Mouse (Mus musculus): Measurements from ENCODE around the gene Ppp5c. TPM values are rescaled to one million over a fixed set of nuclear protein-coding genes. Genes with fewer than 3 reads are reported as not detected.
A peak's percentile ranks its signal among the peaks of the same experiment; 100 is the strongest.

Gene Ppp5c
- polyA plus RNA-seq, 1 experiment from 2014 or later = 124 TPM

DNA sequence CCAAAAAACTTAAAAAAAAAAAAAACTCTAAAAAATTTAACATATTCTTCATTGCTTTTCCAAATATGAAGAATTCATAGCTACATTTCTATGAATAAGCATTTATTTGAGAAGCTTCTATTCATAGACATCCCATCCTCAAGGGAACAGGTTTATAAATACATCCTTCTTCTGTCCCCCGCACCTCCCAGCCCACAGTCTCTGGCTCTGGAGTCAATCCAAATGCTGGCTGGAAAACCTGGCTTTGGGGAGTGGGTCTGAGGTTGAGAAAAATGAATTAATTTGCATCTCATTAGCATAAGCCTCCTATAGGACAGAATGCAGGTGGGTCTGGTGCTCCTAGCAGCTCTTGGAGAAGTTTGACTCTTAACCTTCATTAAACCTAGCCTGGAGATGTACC lies 18.0 kb upstream of the Ppp5c start:
- peaks cover 76% of the 10 kb centered on the region for H3K36me3 ChIP-seq
- no peaks in the 10 kb centered on the region for H3K9me3 ChIP-seq
- H3K27ac ChIP-seq = no peak overlapping the region
- no peaks in the 10 kb centered on the region for H3K27me3 ChIP-seq (ENCODE audit: insufficient read depth, poor library complexity, severe bottlenecking)
- H3K4me1 ChIP-seq = peaks cover 5% of the 10 kb centered on the region; the same call in 1 of the 2 replicates
- WGBS = 89% methylated on average over 1 of the region's 1 CpGs
- no peak for DNase-seq (ENCODE audit: low spot score)
- H3K4me3 ChIP-seq = no peak overlapping the region

DNA sequence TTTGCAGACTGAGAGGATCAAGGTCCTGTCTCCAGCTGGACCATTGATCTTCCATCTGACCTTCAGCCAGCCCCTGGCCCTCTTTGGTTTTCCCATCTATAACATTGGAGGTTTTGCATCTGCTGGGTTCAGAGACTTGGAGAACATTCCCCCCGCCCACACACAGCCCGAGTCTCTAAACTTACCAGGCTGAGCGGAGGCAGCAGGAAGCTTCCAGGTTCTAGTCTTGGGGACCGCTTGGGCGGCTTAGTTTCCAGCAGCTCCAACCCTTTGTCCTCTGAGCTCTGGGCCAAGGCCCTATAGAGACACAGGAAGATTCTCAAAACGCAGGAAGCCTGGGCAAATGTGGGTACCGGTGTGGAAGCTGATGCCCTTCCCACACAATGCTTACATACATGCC lies 11.6 kb upstream of the Ppp5c start:
- no peaks in the 10 kb centered on the region for H3K9me3 ChIP-seq

DNA sequence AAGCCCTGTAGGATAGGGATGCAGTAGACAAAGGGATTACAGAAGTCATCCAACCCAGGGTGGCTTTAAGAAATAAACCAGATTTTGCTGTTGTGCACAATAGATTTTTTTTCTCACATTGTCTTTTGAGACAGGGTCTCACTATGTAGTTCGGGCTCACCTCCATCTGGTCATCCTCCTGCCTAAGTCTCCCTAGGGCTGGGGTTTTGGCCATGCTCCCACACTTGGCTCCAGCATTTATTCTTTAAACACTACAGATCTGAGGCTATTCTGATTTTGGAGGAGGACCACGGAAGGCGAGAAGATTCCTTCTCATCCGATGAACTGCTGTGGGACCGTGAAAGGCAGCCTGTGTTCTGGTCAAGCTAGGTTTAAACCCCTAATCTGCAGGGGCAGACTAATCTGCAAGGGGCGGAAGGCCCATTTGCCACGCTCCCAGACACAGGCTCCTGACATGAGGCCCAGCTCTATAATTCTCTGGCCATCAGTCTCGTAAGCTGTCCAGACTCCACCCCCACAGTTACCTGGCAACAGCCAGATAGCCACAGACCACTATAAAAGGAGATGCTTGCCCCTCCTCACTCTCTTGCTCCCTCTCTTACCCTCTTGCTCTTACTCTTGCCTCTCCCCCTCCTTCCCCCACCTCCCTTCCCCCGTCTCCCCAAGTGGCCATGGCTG lies 10.4 kb upstream of the Ppp5c start:
- H3K27ac ChIP-seq = no peak overlapping the region
- 65% methylated on average over 9 of the region's 9 CpGs for WGBS
- peaks cover 95% of the 10 kb centered on the region for H3K36me3 ChIP-seq
- H3K9me3 ChIP-seq = no peaks in the 10 kb centered on the region
- peaks cover 10% of the 10 kb centered on the region for H3K4me1 ChIP-seq
- no peak for DNase-seq (ENCODE audit: low spot score)
- no peak overlapping the region for H3K4me3 ChIP-seq
- H3K27me3 ChIP-seq (ENCODE audit: insufficient read depth, poor library complexity, severe bottlenecking) = no peaks in the 10 kb centered on the region

More for the DNA sequence above, 11.6 kb upstream of the Ppp5c start:
- WGBS = 93% methylated on average over 7 of the region's 7 CpGs
- Histone ChIP-seq H3K27ac (no peak overlapping the region), H3K27me3 (ENCODE audit: insufficient read depth, poor library complexity, severe bottlenecking) (no peaks in the 10 kb centered on the region), H3K36me3 (peaks cover 95% of the 10 kb centered on the region), H3K4me1 (peaks cover 10% of the 10 kb centered on the region), H3K4me3 (no peak overlapping the region)
- DNase-seq (ENCODE audit: low spot score) = no peak

DNA sequence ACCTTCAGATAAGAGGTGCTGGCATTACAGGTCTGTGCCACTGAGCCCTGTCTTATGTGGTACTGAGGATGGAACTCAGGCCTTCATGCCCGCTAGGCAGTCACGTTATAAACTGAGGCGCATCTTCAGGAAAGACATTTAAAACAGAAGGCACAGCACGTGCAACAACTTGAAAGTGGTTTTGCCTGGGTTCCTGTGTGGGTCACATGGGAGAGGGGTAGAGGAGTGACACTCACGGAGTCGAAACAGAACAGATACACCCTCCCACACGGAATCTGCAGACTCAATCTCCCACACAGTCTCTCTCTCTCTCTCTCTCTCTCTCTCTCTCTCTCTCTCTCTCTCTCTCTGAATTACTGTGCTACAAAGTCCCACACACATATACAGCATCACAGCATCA lies 2.5 kb upstream of the Ppp5c start:
- Histone ChIP-seq H3K27me3 (ENCODE audit: insufficient read depth, poor library complexity, severe bottlenecking) (no peaks in the 10 kb centered on the region), H3K27ac (no peak overlapping the region), H3K9me3 (no peaks in the 10 kb centered on the region), H3K4me3 (no peak overlapping the region), H3K4me1 (peaks cover 19% of the 10 kb centered on the region), H3K36me3 (peaks cover 33% of the 10 kb centered on the region)
- WGBS = 73% methylated on average over 7 of the region's 7 CpGs
- no peak for DNase-seq (ENCODE audit: low spot score)

DNA sequence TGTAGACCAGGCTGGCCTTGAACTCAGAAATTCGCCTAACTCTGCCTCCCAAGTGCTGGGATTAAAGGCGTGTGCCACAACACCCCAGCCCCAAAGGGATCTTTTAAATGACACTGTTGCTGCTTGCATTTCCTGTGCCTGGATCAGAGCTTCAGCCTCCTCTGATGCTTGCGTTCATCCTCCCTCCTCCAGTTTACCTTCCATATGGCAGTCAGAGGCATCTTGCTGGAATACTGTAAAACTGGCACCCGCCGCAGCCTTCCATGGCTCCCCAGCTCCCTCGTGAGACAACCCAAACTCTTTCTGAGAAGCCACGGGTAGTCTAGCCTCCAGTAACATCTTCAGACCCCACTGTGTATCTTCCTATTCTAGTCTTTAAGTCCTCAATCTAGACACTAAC lies 1.2 kb upstream of the Ppp5c start:
- DNase-seq (ENCODE audit: low spot score) = no peak
- Histone ChIP-seq H3K4me1 (peaks cover 32% of the 10 kb centered on the region), H3K27me3 (ENCODE audit: insufficient read depth, poor library complexity, severe bottlenecking) (no peaks in the 10 kb centered on the region), H3K27ac (no peak overlapping the region), H3K4me3 (no peak overlapping the region), H3K9me3 (no peaks in the 10 kb centered on the region), H3K36me3 (peaks cover 33% of the 10 kb centered on the region; the same call in 1 of the 2 replicates)
- WGBS = 75% methylated on average over 7 of the region's 7 CpGs

DNA sequence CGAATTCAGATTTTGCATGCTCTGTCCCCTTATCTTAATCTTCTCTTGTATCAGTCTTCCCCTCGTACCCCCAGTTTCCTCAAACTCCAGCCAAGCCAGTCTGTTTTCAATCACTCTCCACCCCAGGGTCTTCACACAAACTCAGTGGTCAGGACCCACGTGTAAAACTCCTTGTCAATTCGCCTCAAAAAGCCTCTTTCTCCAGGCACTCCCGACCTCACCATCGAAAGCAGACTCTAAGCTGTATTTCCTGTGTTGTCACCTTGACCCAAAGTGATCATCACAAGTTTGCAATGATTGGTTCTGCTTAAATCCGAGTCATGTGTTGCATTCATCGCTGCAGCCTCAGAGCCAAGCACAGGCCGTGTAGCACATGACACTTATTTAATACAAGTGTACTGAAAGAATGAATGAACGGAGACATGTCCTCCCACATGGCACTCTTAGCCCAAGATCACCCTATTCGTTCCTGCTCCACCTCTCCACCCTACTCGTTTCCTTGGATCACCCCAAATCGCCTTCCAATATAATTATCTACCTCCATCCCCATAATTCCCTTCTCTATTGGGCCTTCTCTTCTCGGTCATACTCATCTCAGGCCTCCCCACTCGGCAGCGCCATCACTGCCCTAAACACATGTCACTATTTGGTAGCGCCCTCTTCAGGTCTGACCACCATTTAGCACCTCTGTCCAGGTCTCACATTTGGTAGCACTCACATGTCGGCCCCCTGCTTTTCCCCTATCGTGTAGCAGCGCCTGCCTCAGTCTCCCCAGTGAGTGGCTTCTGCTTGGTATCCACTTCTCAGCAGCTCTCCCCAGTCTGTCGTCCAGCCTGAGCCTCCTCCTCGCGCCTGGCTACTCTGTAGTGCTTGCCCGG lies 775 bp downstream of the Ppp5c start:
- no peak for DNase-seq (ENCODE audit: low spot score)
- no peaks in the 10 kb centered on the region for H3K27me3 ChIP-seq (ENCODE audit: insufficient read depth, poor library complexity, severe bottlenecking)

DNA sequence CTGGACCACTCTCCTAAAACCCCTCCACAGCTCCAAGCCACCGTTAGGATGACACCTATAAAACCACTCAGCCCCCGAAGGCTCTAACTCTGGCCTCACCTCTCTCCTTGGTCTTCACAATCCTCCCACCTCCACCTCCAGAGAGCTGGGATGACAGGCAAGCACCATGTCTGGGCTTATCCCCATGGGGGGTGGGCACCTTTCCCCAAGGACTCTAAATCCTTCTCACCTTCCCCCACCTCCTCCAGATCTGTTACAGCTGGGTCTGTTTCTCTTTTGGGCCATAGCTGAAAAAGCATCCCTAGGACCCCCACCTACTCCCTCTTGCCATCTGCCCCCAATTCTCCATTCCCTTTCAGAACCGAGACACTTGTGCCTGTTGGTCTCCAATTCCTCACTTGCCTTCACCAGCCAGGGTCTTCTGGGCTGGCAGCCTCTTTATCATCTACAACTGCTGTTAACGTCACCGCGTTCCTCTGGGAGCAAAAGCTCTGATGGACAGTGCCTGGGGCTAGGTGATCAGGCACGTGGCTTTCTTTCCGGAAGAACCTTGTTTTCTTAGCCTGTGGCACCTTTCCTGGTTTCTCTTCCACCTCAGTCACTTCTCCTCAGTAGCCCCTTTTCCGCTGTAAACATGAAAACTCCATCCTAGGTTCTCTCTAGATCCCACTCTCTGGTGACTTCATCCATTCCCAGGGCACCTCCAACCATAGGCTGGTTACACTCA lies 1.7 kb downstream of the Ppp5c start:
- Histone ChIP-seq H3K4me3 (peak overlapping the region; percentile 82), H3K36me3 (peaks cover 39% of the 10 kb centered on the region), H3K27ac (peak overlapping the region; percentile 13; the same call in 1 of the 2 replicates), H3K4me1 (peaks cover 53% of the 10 kb centered on the region), H3K9me3 (no peaks in the 10 kb centered on the region), H3K27me3 (ENCODE audit: insufficient read depth, poor library complexity, severe bottlenecking) (no peaks in the 10 kb centered on the region)
- 56% methylated on average over 9 of the region's 9 CpGs for WGBS
- DNase-seq (ENCODE audit: low spot score) = no peak

More for the DNA sequence above, 775 bp downstream of the Ppp5c start:
- H3K4me3 ChIP-seq = peak overlapping the region; percentile 82
- H3K36me3 ChIP-seq = peaks cover 31% of the 10 kb centered on the region
- H3K9me3 ChIP-seq = no peaks in the 10 kb centered on the region
- WGBS = 5% methylated on average over 24 of the region's 24 CpGs
- peaks cover 52% of the 10 kb centered on the region for H3K4me1 ChIP-seq
- H3K27ac ChIP-seq = peak overlapping the region; percentile 92

DNA sequence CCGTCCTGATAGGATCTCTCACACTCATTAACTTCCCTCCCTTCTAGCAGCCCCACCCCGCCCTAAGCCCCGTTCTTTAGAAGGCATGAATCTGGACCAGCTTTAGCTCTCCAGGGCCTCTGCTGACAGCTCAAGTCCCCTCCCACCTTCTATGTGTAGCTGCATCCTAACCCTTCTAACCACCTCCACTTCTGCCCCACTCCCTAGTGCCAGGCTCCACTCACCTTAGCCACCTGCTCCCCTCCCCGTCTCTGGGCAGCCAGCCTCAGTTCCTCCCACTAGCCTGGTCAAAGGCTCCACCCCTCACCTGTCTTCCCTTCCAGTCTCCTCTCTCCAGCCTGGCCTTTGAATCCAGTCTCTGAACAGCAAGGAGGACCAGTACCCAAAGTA lies 2.2 kb downstream of the Ppp5c start:
- H3K36me3 ChIP-seq = peaks cover 45% of the 10 kb centered on the region
- H3K27ac ChIP-seq = no peak overlapping the region; the same call in 1 of the 2 replicates
- 61% methylated on average over 4 of the region's 4 CpGs for whole genome bisulfite sequencing
- no peak for DNase-seq (ENCODE audit: low spot score)
- H3K9me3 ChIP-seq = no peaks in the 10 kb centered on the region
- H3K4me3 ChIP-seq = peak overlapping the region; percentile 82; the same call in 1 of the 2 replicates
- peaks cover 53% of the 10 kb centered on the region for H3K4me1 ChIP-seq
- H3K27me3 ChIP-seq (ENCODE audit: insufficient read depth, poor library complexity, severe bottlenecking) = no peaks in the 10 kb centered on the region

DNA sequence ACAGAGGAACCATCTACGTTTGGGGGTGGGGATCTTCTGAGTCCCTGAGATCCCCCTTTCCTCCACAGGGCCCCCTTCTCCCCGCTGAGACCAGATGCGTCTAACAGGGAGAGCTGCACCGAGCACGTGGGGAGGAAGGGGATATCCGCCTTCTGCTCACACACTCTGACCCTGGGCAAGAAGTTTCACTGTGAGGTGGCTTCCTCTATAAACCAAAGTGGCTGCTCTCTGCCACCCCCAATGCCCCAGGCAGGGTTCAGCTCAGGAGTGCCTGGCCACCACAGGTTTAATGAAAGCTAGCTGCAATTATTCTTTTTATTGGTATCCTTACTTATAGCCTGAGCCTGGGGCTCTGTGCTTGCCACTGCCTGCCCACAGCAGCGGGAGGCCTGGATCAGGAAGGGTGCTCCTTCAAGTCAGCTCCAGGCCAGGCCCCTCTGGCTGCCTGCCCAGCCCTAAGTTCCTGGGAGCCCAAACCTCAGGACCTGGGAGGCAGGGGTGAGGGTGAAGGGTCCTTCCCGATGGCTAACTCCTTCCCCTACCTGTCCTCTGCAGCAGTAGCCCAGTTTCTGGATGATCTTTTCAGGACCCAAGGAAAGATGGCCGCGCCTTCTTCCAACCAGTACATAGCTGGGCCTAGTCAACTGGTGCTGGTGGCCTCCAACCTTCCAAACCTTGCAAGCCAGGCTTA lies 2.8 kb downstream of the Ppp5c start:
- Histone ChIP-seq H3K9me3 (no peaks in the 10 kb centered on the region), H3K27me3 (ENCODE audit: insufficient read depth, poor library complexity, severe bottlenecking) (no peaks in the 10 kb centered on the region), H3K27ac (peak overlapping the region; percentile 69; the same call in 1 of the 2 replicates), H3K4me3 (no peak overlapping the region), H3K36me3 (peaks cover 50% of the 10 kb centered on the region), H3K4me1 (peaks cover 53% of the 10 kb centered on the region)
- DNase-seq (ENCODE audit: low spot score) = no peak
- WGBS = 79% methylated on average over 10 of the region's 10 CpGs

DNA sequence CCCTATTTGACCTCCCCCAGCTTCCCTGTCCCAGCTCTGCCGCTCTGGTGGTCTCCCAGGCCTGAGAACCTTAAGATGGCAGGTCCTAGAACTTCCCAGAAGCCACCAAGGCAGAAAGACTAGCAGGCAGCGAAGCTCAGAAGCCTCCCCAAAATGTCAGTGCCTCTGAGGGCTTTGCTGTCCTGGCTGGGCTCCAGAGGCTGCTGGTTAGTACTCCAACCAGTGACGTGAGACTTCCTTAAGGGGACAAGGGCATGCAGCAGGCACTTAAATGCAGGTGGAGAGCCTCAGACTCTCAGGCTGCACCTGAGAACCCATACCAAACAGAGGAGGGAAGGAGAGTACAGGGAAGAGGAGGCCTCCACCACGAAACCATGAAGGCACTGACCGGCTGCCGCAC lies 3.6 kb downstream of the Ppp5c start:
- Histone ChIP-seq H3K36me3 (peaks cover 58% of the 10 kb centered on the region), H3K9me3 (no peaks in the 10 kb centered on the region), H3K27me3 (ENCODE audit: insufficient read depth, poor library complexity, severe bottlenecking) (no peaks in the 10 kb centered on the region), H3K4me3 (no peak overlapping the region), H3K4me1 (peaks cover 53% of the 10 kb centered on the region), H3K27ac (peak overlapping the region; percentile 69)
- WGBS = 80% methylated on average over 6 of the region's 6 CpGs
- no peak for DNase-seq (ENCODE audit: low spot score)

DNA sequence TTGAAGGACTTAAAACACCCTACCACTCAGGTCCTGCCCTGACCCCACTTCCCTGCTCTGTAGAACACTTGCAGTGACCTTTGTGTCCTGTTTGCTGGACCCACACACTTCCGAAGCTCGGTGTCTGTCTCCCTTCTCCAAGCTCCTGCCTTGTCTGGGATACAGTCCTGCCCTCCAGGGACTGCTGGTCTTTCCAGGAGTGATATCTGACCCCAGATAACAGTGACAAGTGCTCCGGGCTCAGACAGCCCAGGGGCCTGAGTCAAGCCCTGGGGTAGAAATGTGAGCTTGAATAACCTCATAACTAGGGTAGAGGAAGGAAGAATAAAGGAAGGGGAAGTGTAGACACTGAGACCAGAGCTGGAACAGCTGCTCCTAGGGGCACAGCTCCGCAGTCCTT lies 4.0 kb downstream of the Ppp5c start:
- peak overlapping the region; percentile 69 for H3K27ac ChIP-seq
- DNase-seq (ENCODE audit: low spot score) = no peak
- H3K36me3 ChIP-seq = peaks cover 63% of the 10 kb centered on the region
- H3K9me3 ChIP-seq = no peaks in the 10 kb centered on the region
- 0 out of 2 replicates have a peak overlapping the region, but pooled peaks have one; percentile 5 for H3K4me3 ChIP-seq
- WGBS = 36% methylated on average over 4 of the region's 4 CpGs
- peaks cover 53% of the 10 kb centered on the region for H3K4me1 ChIP-seq
- no peaks in the 10 kb centered on the region for H3K27me3 ChIP-seq (ENCODE audit: insufficient read depth, poor library complexity, severe bottlenecking)

DNA sequence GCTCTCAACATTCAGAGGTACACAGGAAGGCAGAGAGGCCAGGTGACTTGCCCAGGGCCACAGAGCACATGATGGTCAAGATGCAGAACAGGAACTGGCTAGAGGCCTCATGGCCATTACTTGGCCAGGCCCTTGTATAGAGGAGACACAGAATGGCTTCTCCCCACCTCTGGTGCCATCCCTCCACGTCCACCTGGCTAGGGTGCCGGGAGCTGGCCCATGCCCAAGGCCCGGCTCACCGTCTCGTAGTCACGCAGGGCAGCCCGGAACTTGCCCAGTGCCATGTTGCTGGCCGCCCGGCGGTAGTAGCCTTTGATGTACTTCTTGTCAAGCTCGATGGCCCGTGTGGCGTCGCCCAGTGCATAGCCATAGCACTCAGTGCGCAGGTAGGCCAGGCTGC lies 5.5 kb downstream of the Ppp5c start:
- Histone ChIP-seq H3K4me1 (peaks cover 56% of the 10 kb centered on the region), H3K4me3 (no peak overlapping the region), H3K27ac (no peak overlapping the region), H3K36me3 (peaks cover 72% of the 10 kb centered on the region), H3K9me3 (no peaks in the 10 kb centered on the region), H3K27me3 (ENCODE audit: insufficient read depth, poor library complexity, severe bottlenecking) (no peaks in the 10 kb centered on the region)
- WGBS = 95% methylated on average over 15 of the region's 15 CpGs
- no peak for DNase-seq (ENCODE audit: low spot score)

Data from heart, embryonic 10.5 days (tissue).